Mouse (Mus musculus): ENCODE results near the gene 4930452B06Rik.

GRCm38 (mm10) chr14:8612080-8612479 lies 54.0 kb downstream of the 4930452B06Rik start:
- TF ChIP-seq POLR2A (IDR thresholded peaks at IDR 0.05; ENCODE audit: borderline replicate concordance, low read depth, low read length) (no peak), CTCF (IDR thresholded peaks at IDR 0.05; ENCODE audit: low read depth, low read length) (no peak)
